Mouse (Mus musculus) spleen, adult 2 months (tissue): Measurements from ENCODE around the gene Rgs5.

ENCODE experiments used
- CTCF ChIP-seq: fragments of 200-500 bp; IDR thresholded peaks from 2 replicates; pipeline ENCODE4 v1.5.1; 2011; ENCODE audit warnings: mild to moderate bottlenecking, inconsistent platforms; ENCODE audit not compliant: insufficient read depth, insufficient read length, insufficient replicate concordance; ENCODE audit errors: extremely low read depth
- POLR2A ChIP-seq: fragments of 200-500 bp; IDR thresholded peaks from 2 replicates; pipeline ENCODE4 v1.6.1; 2011; ENCODE audit warnings: low read depth, low read length, inconsistent platforms

DNA sequence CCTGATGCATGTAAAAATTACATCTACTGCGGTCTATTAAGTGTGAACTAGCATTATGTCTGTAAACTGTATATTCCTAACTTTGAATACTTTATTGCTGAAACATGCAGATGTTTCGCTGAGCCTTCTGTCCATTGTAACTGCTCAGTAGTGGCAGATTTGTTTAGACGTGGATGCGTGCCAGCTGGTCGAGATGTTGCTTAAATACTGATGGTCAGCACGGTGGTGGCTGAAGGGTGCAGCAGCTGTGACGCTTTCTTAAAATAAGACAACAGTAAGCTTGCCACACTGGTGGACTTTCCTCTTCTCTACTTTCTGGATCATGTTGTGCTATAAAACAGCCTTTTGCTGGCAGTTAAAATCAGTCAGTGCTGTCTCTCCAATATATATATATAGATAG lies 25.6 kb upstream of the Rgs5 start:
- TF ChIP-seq CTCF (no peak), POLR2A (no peak)
